Mouse (Mus musculus): ENCODE data around the gene Dnttip2. TPM values are rescaled to one million over a fixed set of nuclear protein-coding genes. Genes with fewer than 3 reads are reported as not detected.
A peak's percentile ranks its signal among the peaks of the same experiment; 100 is the strongest.
"Not testable (repeated sequence)": the region's sequence is repeated elsewhere in the genome, so short reads cannot be mapped to it uniquely, and the experiment has no call there.

The Dnttip2 gene
- 58.7 and 59.9 TPM in 2 replicates for polyA plus RNA-seq (2014; fragmentation: Nextera tagmentation; extraction: Ambion mirVana)

DNA sequence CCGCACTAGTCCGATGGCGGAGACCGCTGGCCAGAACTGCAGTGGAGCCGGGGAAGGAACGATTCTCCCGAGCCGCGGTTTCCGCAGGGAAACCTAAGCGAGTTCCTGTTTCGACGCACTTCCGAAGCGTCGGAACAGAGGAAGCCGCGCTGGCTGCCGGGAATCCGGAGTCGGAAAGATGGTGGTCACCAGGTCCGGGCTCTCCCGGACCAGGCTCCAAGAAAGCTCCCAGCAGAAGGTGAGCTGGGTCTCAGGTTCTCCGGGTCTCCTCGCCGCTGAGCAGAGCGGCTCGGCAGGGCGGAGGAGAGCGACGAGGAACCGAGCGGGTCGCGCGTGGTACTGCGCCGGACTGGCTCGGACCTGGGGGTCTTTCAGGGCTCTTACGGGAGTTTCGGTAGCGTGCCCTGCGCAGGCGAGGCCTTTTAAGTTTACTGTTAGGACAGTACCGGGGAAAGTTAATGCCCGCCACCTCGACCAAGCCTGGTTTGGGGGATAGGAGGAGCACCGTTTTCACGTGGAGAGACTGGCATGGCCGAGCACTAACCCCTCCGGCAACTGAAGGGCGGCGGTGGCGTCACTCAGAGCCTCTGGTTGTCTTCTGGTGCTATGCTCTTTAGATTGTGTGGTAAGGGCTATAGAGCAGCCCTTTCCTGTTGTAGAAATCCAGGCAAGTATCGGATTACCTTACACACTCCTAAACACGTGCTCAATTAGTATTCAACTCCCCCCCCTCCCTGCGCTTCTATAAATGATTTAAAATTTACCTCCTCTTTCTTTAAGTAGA is at the start of gene Dnttip2:
Gene Dnttip2 (plus strand): TSS at position 148 of the 784 bp plus-strand sequence.
- H3K27ac ChIP-seq (ENCODE audit: low read depth, low read length): peak within 1 kb of the TSS; percentile 68
- peak within 1 kb of the TSS; percentile 79 for H3K4me2 ChIP-seq
- H3K4me1 ChIP-seq (ENCODE audit: control insufficient read depth, insufficient read depth, low read length): peaks cover 27% of the 10 kb centered on the region
- peak within 1 kb of the TSS; percentile 93 for H3K9ac ChIP-seq (ENCODE audit: low read depth, low read length)
- H3K9me3 ChIP-seq (replicated peaks; ENCODE audit: control insufficient read depth, low read length): no peaks in the 10 kb centered on the region
- ATAC-seq (replicated peaks; ENCODE audit: insufficient number of reproducible peaks, low FRiP score, low TSS enrichment): peak; percentile 92
- H3K36me3 ChIP-seq (ENCODE audit: control insufficient read depth, insufficient read depth, low read length): peaks cover 19% of the 10 kb centered on the region
- no peaks in the 10 kb centered on the region for H3K27me3 ChIP-seq (ENCODE audit: control insufficient read depth, insufficient read depth, low read length)
- peak within 1 kb of the TSS; percentile 96 for H3K4me3 ChIP-seq (ENCODE audit: low read depth, low read length)
- under 1% methylated on average over 57 of the region's 57 CpGs for WGBS (ENCODE audit: insufficient replicate concordance)

- 42% methylated on average over 6 of the region's 6 CpGs for WGBS (ENCODE audit: insufficient replicate concordance)
- H3K9ac ChIP-seq (ENCODE audit: low read depth, low read length); H3K4me1 ChIP-seq (ENCODE audit: control insufficient read depth, insufficient read depth, low read length); H3K27me3 ChIP-seq (ENCODE audit: control insufficient read depth, insufficient read depth, low read length); H3K9me3 ChIP-seq (replicated peaks; ENCODE audit: control insufficient read depth, low read length); H3K4me3 ChIP-seq (ENCODE audit: low read depth, low read length); H3K27ac ChIP-seq (ENCODE audit: low read depth, low read length); H3K36me3 ChIP-seq (ENCODE audit: control insufficient read depth, insufficient read depth, low read length); ATAC-seq (replicated peaks; ENCODE audit: insufficient number of reproducible peaks, low FRiP score, low TSS enrichment): not testable (repeated sequence)
- H3K4me2 ChIP-seq: peak overlapping the region; percentile 40
Measured at GRCm38 (mm10) chr3:122226972-122227371, 47.2 kb upstream of the Dnttip2 start.

DNA sequence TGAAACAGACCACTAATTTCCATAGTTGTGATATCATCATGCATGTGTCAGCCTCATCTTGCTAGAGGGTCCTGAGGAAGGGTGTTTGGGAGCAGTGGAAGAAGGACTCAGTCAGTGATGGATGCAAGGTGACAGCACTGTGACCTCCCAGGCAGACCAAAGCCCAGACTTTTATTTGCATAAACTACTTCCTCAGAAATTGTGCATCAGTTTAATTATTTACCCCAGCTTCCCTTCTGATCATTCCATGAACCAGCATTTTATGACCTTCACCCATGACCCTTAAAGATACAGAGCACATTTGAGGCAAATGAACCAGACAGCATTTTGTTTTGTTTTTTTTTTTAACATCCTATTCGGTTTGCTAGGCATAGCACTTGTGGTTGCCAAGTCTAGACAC is 38.4 kb upstream of the Dnttip2 start:
- no peak overlapping the region for H3K9ac ChIP-seq (ENCODE audit: low read depth, low read length)
- H3K27me3 ChIP-seq (ENCODE audit: control insufficient read depth, insufficient read depth, low read length): no peaks in the 10 kb centered on the region
- no peak overlapping the region for H3K4me2 ChIP-seq
- 52% methylated on average over 1 of the region's 1 CpGs for WGBS (ENCODE audit: insufficient replicate concordance)
- H3K36me3 ChIP-seq (ENCODE audit: control insufficient read depth, insufficient read depth, low read length): no peaks in the 10 kb centered on the region
- no peak overlapping the region for H3K27ac ChIP-seq (ENCODE audit: low read depth, low read length)
- H3K4me1 ChIP-seq (ENCODE audit: control insufficient read depth, insufficient read depth, low read length): no peaks in the 10 kb centered on the region
- no peak overlapping the region for H3K4me3 ChIP-seq (ENCODE audit: low read depth, low read length)
- no peak for ATAC-seq (replicated peaks; ENCODE audit: insufficient number of reproducible peaks, low FRiP score, low TSS enrichment)
- peaks cover 2% of the 10 kb centered on the region; the same call in 1 of the 2 replicates for H3K9me3 ChIP-seq (replicated peaks; ENCODE audit: control insufficient read depth, low read length)

GRCm38 (mm10) chr3:122242876-122243275 is 31.3 kb upstream of the Dnttip2 start:
- Histone ChIP-seq H3K27ac (ENCODE audit: low read depth, low read length) (peak overlapping the region; percentile 64), H3K9me3 (replicated peaks; ENCODE audit: control insufficient read depth, low read length) (no peaks in the 10 kb centered on the region), H3K4me3 (ENCODE audit: low read depth, low read length) (no peak overlapping the region), H3K4me1 (ENCODE audit: control insufficient read depth, insufficient read depth, low read length) (peaks cover 15% of the 10 kb centered on the region), H3K27me3 (ENCODE audit: control insufficient read depth, insufficient read depth, low read length) (no peaks in the 10 kb centered on the region), H3K4me2 (no peak overlapping the region), H3K9ac (ENCODE audit: low read depth, low read length) (no peak overlapping the region), H3K36me3 (ENCODE audit: control insufficient read depth, insufficient read depth, low read length) (no peaks in the 10 kb centered on the region)
- 46% methylated on average over 6 of the region's 6 CpGs for WGBS (ENCODE audit: insufficient replicate concordance)
- no peak for ATAC-seq (replicated peaks; ENCODE audit: insufficient number of reproducible peaks, low FRiP score, low TSS enrichment)

DNA sequence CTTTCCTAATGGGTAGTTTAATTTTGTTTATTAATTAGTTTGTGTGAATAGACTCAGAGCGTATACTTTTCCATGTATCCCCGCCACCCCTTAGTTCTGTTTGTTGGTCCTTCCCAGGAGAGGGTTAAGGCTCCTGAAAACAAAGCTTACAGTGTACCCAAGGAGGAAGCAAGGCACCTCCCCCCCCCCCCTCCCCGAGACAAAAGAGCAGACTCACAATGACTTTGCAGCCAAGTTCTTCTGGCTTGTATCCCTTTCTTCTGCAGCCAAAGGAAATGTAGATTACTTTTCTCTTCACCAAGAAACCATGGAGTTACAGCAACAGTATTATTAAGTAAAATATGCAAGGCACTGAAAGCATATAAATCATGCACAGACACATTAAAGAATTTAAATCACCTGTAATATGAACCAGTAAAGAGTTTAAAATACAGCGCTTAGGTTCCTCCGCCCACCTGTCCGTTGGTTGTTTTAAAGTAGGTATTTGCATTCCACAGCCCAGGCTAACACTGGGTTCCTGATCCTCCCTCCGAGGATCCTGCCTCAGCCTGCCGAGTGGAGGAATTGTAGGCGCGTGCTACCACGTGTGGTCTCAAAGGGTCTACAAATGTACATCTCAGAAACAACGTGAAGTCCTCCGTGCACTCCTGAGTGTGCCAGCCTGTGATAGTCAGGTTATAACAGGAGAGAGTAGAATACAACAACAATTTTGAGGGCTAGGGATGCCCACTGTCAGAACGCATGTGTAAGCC is 30.6 kb upstream of the Dnttip2 start:
- Histone ChIP-seq H3K36me3 (ENCODE audit: control insufficient read depth, insufficient read depth, low read length) (no peaks in the 10 kb centered on the region), H3K9ac (ENCODE audit: low read depth, low read length) (no peak overlapping the region), H3K27ac (ENCODE audit: low read depth, low read length) (peak overlapping the region; percentile 64), H3K27me3 (ENCODE audit: control insufficient read depth, insufficient read depth, low read length) (no peaks in the 10 kb centered on the region), H3K9me3 (replicated peaks; ENCODE audit: control insufficient read depth, low read length) (no peaks in the 10 kb centered on the region), H3K4me2 (no peak overlapping the region), H3K4me1 (ENCODE audit: control insufficient read depth, insufficient read depth, low read length) (peaks cover 15% of the 10 kb centered on the region), H3K4me3 (ENCODE audit: low read depth, low read length) (no peak overlapping the region)
- no peak for ATAC-seq (replicated peaks; ENCODE audit: insufficient number of reproducible peaks, low FRiP score, low TSS enrichment)
- 47% methylated on average over 14 of the region's 14 CpGs for whole genome bisulfite sequencing (ENCODE audit: insufficient replicate concordance)

DNA sequence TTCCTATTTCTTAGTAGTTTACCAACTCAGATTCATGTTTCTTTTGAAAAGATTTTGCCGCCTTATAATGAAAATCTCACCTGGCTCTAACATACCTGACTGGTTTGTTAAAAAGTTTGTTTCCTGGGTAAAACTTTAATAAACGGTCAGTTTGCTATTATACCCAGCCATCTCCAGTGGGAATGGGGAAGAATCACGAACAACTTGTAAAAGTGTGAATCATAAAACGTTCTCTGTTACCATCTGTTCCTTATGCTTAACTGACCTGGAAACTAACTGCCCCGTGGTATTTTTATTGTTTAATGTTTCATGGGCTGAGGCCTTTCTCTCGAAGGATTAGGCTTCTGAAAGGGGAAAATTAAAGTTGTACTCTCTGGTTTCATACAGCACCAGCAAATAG is 29.4 kb upstream of the Dnttip2 start:
- Histone ChIP-seq H3K4me1 (ENCODE audit: control insufficient read depth, insufficient read depth, low read length) (peaks cover 15% of the 10 kb centered on the region), H3K4me2 (peak overlapping the region; percentile 52), H3K36me3 (ENCODE audit: control insufficient read depth, insufficient read depth, low read length) (no peaks in the 10 kb centered on the region), H3K9me3 (replicated peaks; ENCODE audit: control insufficient read depth, low read length) (no peaks in the 10 kb centered on the region), H3K27ac (ENCODE audit: low read depth, low read length) (peak overlapping the region; percentile 64; the same call in 1 of the 2 replicates), H3K4me3 (ENCODE audit: low read depth, low read length) (peak overlapping the region; percentile 86), H3K9ac (ENCODE audit: low read depth, low read length) (peak overlapping the region; percentile 7; the same call in 1 of the 2 replicates), H3K27me3 (ENCODE audit: control insufficient read depth, insufficient read depth, low read length) (no peaks in the 10 kb centered on the region)
- 61% methylated on average over 6 of the region's 6 CpGs for WGBS (ENCODE audit: insufficient replicate concordance)
- no peak for ATAC-seq (replicated peaks; ENCODE audit: insufficient number of reproducible peaks, low FRiP score, low TSS enrichment)

DNA sequence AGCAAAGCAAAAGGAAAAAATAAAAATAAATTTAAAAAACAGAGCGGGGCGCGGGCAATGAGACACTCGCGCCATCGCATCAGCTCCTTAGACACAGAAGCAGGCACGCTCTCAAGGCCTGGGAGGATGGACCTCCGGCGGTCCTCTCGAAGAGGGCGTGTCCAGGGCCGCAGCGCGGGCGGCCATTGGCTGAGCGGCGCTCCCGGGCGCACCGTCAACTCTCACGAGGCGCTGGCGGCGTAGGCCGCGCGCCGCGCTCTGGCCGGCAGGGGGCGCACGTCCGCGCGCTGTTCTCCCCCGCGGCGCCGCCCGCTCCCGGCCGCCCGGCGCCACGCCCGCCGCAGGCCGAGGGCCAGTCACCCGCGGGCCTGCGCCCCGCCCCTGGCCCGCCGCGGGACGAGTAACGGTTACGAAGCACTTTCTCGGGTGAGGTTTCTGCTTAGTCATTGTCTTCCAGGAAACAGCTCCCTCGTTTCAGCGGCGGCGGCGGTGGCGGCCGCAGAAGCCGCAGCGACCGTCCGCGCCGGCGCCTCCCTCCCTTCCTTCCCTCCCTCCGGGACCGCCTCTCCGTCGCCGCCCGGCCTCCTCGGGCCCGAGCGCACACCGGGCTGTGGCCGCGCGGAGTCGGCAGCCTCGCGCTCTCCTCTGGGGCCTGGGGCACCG is 28.8 kb upstream of the Dnttip2 start, which contains the start of gene Gclm:
Gene Gclm (plus strand): TSS at position 343 of the 663 bp plus-strand sequence.
- H3K4me1 ChIP-seq (ENCODE audit: control insufficient read depth, insufficient read depth, low read length): peaks cover 15% of the 10 kb centered on the region
- H3K27ac ChIP-seq (ENCODE audit: low read depth, low read length): peak within 1 kb of the TSS; percentile 92
- H3K9me3 ChIP-seq (replicated peaks; ENCODE audit: control insufficient read depth, low read length): no peaks in the 10 kb centered on the region
- peak; percentile 94 for ATAC-seq (replicated peaks; ENCODE audit: insufficient number of reproducible peaks, low FRiP score, low TSS enrichment)
- H3K4me3 ChIP-seq (ENCODE audit: low read depth, low read length): peak within 1 kb of the TSS; percentile 86
- no peaks in the 10 kb centered on the region for H3K36me3 ChIP-seq (ENCODE audit: control insufficient read depth, insufficient read depth, low read length)
- peak within 1 kb of the TSS; percentile 71 for H3K4me2 ChIP-seq
- WGBS (ENCODE audit: insufficient replicate concordance): under 1% methylated on average over 87 of the region's 90 CpGs
- H3K27me3 ChIP-seq (ENCODE audit: control insufficient read depth, insufficient read depth, low read length): no peaks in the 10 kb centered on the region
- peak within 1 kb of the TSS; percentile 84 for H3K9ac ChIP-seq (ENCODE audit: low read depth, low read length)

GRCm38 (mm10) chr3:122245878-122246332 is 28.3 kb upstream of the Dnttip2 start:
- WGBS (ENCODE audit: insufficient replicate concordance): under 1% methylated on average over 50 of the region's 50 CpGs
- peaks cover 15% of the 10 kb centered on the region for H3K4me1 ChIP-seq (ENCODE audit: control insufficient read depth, insufficient read depth, low read length)

More at GRCm38 (mm10) chr3:122245878-122246332, 28.3 kb upstream of the Dnttip2 start:
- Histone ChIP-seq H3K36me3 (ENCODE audit: control insufficient read depth, insufficient read depth, low read length) (no peaks in the 10 kb centered on the region), H3K27ac (ENCODE audit: low read depth, low read length) (peak overlapping the region; percentile 92), H3K4me2 (peak overlapping the region; percentile 71), H3K27me3 (ENCODE audit: control insufficient read depth, insufficient read depth, low read length) (no peaks in the 10 kb centered on the region), H3K4me3 (ENCODE audit: low read depth, low read length) (peak overlapping the region; percentile 86), H3K9me3 (replicated peaks; ENCODE audit: control insufficient read depth, low read length) (no peaks in the 10 kb centered on the region), H3K9ac (ENCODE audit: low read depth, low read length) (peak overlapping the region; percentile 84)
- peak; percentile 19 for ATAC-seq (replicated peaks; ENCODE audit: insufficient number of reproducible peaks, low FRiP score, low TSS enrichment)

All from heart, embryonic 11.5 days (tissue).